Mouse (Mus musculus) small intestine, adult 2 months (tissue): Measurements from ENCODE around the gene Gm20662. TPM values are rescaled to one million over a fixed set of nuclear protein-coding genes. Genes with fewer than 3 reads are reported as not detected.

Experiments used
- H3K27ac ChIP-seq: fragments of 200-500 bp; 2 replicates; pipeline ENCODE4 v1.5.1; 2012; ENCODE audit warnings: low read depth, low read length, control low read depth, inconsistent platforms; ENCODE audit not compliant: insufficient read depth
- H3K27me3 ChIP-seq: fragments of 200-500 bp; 2 replicates; pipeline ENCODE4 v1.6.1; 2012; ENCODE audit warnings: mild to moderate bottlenecking, moderate library complexity, low read length, inconsistent platforms; ENCODE audit not compliant: control insufficient read depth, insufficient read depth
- H3K36me3 ChIP-seq: fragments of 200-500 bp; 2 replicates; pipeline ENCODE4 v1.6.1; 2012; ENCODE audit warnings: mild to moderate bottlenecking, low read length, control low read depth, inconsistent platforms; ENCODE audit not compliant: control insufficient read depth, insufficient read depth
- H3K4me1 ChIP-seq: fragments of 200-500 bp; 2 replicates; pipeline ENCODE4 v1.6.1; 2012; ENCODE audit warnings: low read length, inconsistent platforms, mixed read lengths; ENCODE audit not compliant: control insufficient read depth, insufficient read depth, insufficient read length
- H3K4me3 ChIP-seq: fragments of 200-500 bp; 2 replicates; pipeline ENCODE4 v1.5.1; 2012; ENCODE audit warnings: low read depth, mild to moderate bottlenecking, control low read depth, inconsistent platforms, low read length, moderate library complexity
- CTCF ChIP-seq: fragments of 200-500 bp; IDR thresholded peaks from 2 replicates; pipeline ENCODE4 v1.5.1; 2012; ENCODE audit warnings: low read depth, mild to moderate bottlenecking, control low read depth, inconsistent platforms, low read length, moderate library complexity, mixed read lengths; ENCODE audit not compliant: insufficient replicate concordance, insufficient read length; ENCODE audit errors: extremely low read depth
- POLR2A ChIP-seq: fragments of 200-500 bp; IDR thresholded peaks from 2 replicates; pipeline ENCODE4 v1.6.1; 2012; ENCODE audit warnings: low read depth, mild to moderate bottlenecking, control low read depth, inconsistent platforms, low read length, moderate library complexity
- WGBS: fragments of 180-500 bp; shearing (Covaris S2); methylation state at CpG from one replicate; pipeline ENCODE4 v1.1.7; 2018; 5-methylcytosine and 5-hydroxymethylcytosine counted together
- polyA plus RNA-seq: library from polyadenylated mRNA; depleted of rRNA; stranded (reverse); fragments of >200 nt; gene quantifications from 2 replicates; pipeline ENCODE4 v1.2.3, GENCODE M21; 2012

The Gm20662 gene
- polyA plus RNA-seq, 1 experiment = 0.46 TPM

- WGBS = 91% methylated on average over 9 of the region's 9 CpGs
- Histone ChIP-seq H3K27ac (no peak overlapping the region), H3K4me1 (no peaks in the 10 kb centered on the region), H3K4me3 (no peak overlapping the region), H3K27me3 (no peaks in the 10 kb centered on the region), H3K36me3 (no peaks in the 10 kb centered on the region)
- TF ChIP-seq CTCF = no peak
- TF ChIP-seq POLR2A = no peak
Observed at GRCm38 (mm10) chr9:107964681-107965080, 31.5 kb upstream of the Gm20662 start.

GRCm38 (mm10) chr9:107966676-107967075, 29.5 kb upstream of the Gm20662 start:
- H3K27ac ChIP-seq = no peak overlapping the region
- peaks cover 4% of the 10 kb centered on the region; the same call in 1 of the 2 replicates for H3K4me1 ChIP-seq
- H3K36me3 ChIP-seq = no peaks in the 10 kb centered on the region
- H3K4me3 ChIP-seq = no peak overlapping the region
- 86% methylated on average over 10 of the region's 10 CpGs for WGBS
- no peaks in the 10 kb centered on the region for H3K27me3 ChIP-seq
- TF ChIP-seq CTCF (no peak), POLR2A (no peak)

- Histone ChIP-seq H3K4me1 (peaks cover 4% of the 10 kb centered on the region; the same call in 1 of the 2 replicates), H3K4me3 (no peak overlapping the region), H3K27ac (no peak overlapping the region), H3K36me3 (no peaks in the 10 kb centered on the region), H3K27me3 (no peaks in the 10 kb centered on the region)
- TF ChIP-seq POLR2A = no peak
- TF ChIP-seq CTCF = no peak
- 82% methylated on average over 6 of the region's 6 CpGs for WGBS
Observed at GRCm38 (mm10) chr9:107967437-107967836, 28.7 kb upstream of the Gm20662 start.

GRCm38 (mm10) chr9:107968531-107968930, 27.6 kb upstream of the Gm20662 start:
- no peaks in the 10 kb centered on the region for H3K36me3 ChIP-seq
- 94% methylated on average over 7 of the region's 7 CpGs for WGBS
- H3K4me1 ChIP-seq = peaks cover 4% of the 10 kb centered on the region; the same call in 1 of the 2 replicates
- no peak overlapping the region for H3K4me3 ChIP-seq
- no peak for TF ChIP-seq POLR2A
- TF ChIP-seq CTCF = no peak
- no peak overlapping the region for H3K27ac ChIP-seq
- no peaks in the 10 kb centered on the region for H3K27me3 ChIP-seq

- Histone ChIP-seq H3K27ac (no peak overlapping the region), H3K27me3 (no peaks in the 10 kb centered on the region), H3K4me1 (peaks cover 10% of the 10 kb centered on the region; the same call in 1 of the 2 replicates), H3K4me3 (no peak overlapping the region), H3K36me3 (no peaks in the 10 kb centered on the region)
- WGBS = 90% methylated on average over 5 of the region's 5 CpGs
- TF ChIP-seq POLR2A (no peak), CTCF (no peak)
Observed at GRCm38 (mm10) chr9:107970311-107970710, 25.8 kb upstream of the Gm20662 start.

- H3K4me3 ChIP-seq = no peak overlapping the region
- WGBS = 28% methylated on average over 8 of the region's 8 CpGs
Observed at GRCm38 (mm10) chr9:107971690-107972541, 24.2 kb upstream of the Gm20662 start.

GRCm38 (mm10) chr9:107974491-107975171, 21.5 kb upstream of the Gm20662 start:
- no peak for TF ChIP-seq CTCF
- TF ChIP-seq POLR2A = no peak
- Histone ChIP-seq H3K36me3 (peaks cover 27% of the 10 kb centered on the region), H3K27me3 (no peaks in the 10 kb centered on the region), H3K4me3 (no peak overlapping the region), H3K4me1 (peaks cover 20% of the 10 kb centered on the region; the same call in 1 of the 2 replicates), H3K27ac (peak overlapping the region; percentile 98)
- 72% methylated on average over 10 of the region's 10 CpGs for WGBS

More at GRCm38 (mm10) chr9:107971690-107972541, 24.2 kb upstream of the Gm20662 start:
- Histone ChIP-seq H3K27ac (peak overlapping the region; percentile 46), H3K27me3 (no peaks in the 10 kb centered on the region), H3K36me3 (0 out of 2 replicates have a peak, but pooled peaks cover 3% of the 10 kb centered on the region), H3K4me1 (peaks cover 16% of the 10 kb centered on the region; the same call in 1 of the 2 replicates)
- TF ChIP-seq CTCF (no peak), POLR2A (no peak)
